Mouse (Mus musculus): ENCODE measurements around the gene Tmtc1. TPM values are rescaled to one million over a fixed set of nuclear protein-coding genes. Genes with fewer than 3 reads are reported as not detected.

Gene Tmtc1
- total RNA-seq, 1 experiment from 2014 or later = 10.7 TPM

- no peak for DNase-seq
Observed at GRCm38 (mm10) chr6:148310981-148311380, 133.2 kb downstream of the Tmtc1 start.

- DNase-seq = no peak
Observed at GRCm38 (mm10) chr6:148305821-148306220, 138.4 kb downstream of the Tmtc1 start.

DNA sequence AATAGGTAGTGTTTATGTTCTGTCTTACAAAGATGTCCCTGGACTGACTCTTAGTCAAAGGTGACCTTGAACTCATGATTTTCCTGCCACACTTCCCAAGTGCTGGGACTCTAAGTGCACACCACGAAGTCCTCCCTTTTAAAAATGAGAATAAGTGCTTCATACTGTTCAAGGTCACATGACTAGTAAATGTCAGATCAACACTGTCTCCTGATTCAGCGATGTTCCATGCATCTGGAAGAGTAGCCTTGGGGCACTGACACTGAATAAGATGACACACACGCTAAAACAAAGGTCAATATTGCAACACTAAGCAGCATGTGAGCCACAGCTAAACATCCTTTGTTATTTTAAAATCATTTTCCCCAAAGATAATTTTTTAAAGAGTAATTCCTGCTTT lies 139.0 kb downstream of the Tmtc1 start:
- peak; percentile 52 for DNase-seq

- DNase-seq = no peak
Observed at GRCm38 (mm10) chr6:148302261-148302660, 141.9 kb downstream of the Tmtc1 start.

DNA sequence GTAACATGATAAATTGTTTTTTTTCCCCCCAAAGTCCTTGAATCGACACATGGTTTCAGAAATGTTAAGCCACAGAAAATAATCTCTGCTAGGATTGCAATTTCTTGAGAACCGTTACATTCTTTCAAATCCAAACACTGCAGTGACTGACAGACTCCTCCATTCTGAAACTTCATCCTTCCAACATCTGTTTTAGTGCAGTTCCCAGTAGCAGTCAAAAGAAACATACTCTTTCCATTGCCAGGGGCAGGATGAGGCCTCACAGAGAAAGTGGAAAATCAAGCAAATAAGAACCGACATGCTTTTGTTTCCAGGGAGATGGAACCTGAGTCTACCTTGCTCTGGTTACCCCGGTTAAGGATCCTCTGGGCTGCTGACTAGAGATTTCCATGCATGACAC lies 147.1 kb downstream of the Tmtc1 start:
- no peak for DNase-seq

DNA sequence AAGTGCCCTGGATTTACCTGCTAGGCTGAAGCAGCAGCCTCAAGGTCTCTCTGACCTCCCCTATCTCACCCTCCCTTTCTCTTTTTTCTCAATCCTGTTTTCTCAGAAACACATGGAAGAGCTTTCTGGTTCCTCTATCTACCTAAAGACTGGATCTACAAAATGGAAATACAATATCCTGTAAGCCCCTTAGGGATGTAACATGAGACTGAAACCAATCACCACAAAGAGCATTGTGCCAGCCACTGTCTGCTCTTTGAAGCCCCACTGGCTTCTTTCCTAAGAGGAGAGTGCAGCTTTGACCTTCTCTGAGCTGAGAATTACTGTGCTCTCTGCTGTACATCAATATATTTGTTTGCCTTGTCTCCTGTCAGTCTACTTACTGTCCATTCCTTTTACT lies 147.8 kb downstream of the Tmtc1 start:
- no peak for DNase-seq

GRCm38 (mm10) chr6:148294506-148294905 lies 149.7 kb downstream of the Tmtc1 start:
- DNase-seq = no peak

- DNase-seq = no peak
Observed at GRCm38 (mm10) chr6:148290865-148291264, 153.3 kb downstream of the Tmtc1 start.

- DNase-seq = peak; percentile 37
Observed at GRCm38 (mm10) chr6:148283224-148283881, 160.8 kb downstream of the Tmtc1 start.

DNA sequence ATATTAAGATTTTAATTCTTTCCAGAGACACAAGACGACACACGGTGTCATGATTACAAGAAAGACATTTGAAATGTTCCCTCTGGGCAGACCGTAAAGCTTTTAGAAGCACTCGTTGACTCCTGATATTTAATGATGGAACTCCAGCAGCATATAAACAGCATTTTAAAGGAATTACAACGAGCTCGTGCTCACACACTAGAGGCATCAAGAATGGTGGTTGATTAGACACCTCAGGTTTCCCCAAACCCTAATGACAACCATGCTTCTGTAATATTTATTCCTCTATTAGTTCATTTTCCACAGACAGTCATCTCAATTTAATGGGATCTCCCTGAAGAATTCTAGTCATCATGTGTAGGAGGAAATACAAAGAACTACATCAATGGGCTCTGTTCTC lies 164.9 kb downstream of the Tmtc1 start:
- no peak for DNase-seq

DNA sequence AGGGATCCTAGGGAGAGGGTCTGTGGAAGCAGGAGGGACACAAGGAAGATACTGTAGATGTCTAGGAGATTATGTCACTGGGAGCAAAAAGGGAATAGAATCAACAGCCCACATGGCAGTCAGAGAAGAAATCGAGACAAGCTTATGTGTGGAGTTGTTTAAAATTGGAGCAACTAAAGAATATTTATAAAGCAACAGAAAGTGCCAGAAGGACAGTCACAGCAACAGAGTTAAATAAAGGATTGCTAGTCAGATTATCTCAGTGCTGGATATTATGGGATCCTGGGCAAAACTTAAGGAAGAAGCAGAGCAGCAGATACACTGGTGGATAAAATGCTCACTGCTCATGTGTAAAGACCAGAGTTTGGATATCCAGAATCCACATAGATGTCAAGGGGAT lies 167.8 kb downstream of the Tmtc1 start:
- no peak for DNase-seq

DNA sequence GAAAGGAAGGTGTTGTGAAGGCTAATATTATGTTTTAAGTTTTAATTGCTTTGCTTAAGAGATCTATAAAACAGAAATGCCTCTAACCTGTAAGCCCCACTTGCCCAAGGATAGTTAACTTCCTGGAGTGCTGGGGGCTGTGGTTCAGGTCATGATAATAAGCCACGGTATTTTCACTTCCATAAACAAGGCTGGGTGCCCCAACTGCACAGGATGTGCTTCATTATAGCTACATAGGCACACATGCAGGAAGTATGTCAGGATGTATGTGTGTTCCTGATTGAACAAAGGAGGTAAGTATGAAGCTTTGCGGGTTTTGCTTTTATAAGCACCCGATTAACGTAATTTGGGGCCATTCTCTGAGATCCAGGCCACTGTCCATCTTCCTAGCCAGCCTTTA lies 169.1 kb downstream of the Tmtc1 start:
- no peak for DNase-seq

- no peak for DNase-seq
Observed at GRCm38 (mm10) chr6:148260729-148261101, 183.5 kb downstream of the Tmtc1 start.

DNA sequence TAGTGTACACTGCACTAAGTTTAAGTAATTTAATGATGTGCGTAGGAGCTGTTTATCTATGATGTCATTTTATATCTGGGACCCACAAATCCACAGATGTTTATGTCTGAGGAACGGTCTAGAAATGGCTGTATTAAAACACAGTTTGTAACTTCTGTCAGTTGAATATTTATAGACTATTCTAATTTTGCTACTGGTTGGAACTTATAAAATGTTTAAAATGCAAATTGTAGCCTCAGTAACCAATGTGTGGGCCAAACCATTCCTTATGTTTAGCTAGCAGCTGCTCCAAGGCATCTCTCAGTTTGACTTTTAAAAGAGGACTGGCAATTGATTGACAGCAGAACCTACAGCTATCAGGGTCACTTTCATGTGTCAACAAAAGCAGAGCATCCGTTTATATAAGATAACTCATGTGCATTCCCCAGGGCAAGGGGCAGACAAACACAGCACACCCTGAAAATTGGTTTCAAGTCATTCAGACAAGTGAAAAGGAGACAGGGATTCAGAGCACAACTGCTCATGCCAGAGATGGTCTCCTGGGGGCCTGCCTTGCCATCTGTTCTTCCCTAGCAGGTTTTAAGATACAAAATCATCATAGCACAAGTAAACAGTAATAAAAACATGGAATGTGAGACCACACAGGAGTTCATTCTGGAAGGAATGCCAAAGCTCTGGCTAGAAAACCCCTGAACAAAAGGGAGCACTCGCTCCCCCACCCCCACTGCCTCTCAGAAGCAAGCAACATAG lies 184.0 kb downstream of the Tmtc1 start:
- DNase-seq = no peak

DNA sequence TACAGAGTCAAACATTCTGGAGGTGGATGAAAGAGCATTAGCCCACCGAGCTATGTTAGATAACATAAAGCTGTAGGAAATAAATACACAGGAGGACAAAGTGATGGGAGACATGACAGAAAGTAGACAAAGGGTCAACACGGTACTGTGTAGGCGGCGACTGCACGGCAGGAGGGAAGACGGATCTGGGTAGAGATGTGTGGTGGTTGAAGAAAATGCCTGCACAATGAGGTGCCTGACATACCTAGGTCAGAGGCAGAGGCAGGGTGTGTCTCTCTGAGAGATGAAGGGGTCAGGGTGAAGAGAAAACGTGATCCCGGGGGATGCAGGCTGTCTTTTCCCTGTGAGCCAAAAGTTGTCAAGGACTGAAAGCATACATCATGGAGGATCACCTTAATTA lies 185.1 kb downstream of the Tmtc1 start:
- no peak for DNase-seq

- DNase-seq = no peak
Observed at GRCm38 (mm10) chr6:148257805-148258204, 186.4 kb downstream of the Tmtc1 start.

DNA sequence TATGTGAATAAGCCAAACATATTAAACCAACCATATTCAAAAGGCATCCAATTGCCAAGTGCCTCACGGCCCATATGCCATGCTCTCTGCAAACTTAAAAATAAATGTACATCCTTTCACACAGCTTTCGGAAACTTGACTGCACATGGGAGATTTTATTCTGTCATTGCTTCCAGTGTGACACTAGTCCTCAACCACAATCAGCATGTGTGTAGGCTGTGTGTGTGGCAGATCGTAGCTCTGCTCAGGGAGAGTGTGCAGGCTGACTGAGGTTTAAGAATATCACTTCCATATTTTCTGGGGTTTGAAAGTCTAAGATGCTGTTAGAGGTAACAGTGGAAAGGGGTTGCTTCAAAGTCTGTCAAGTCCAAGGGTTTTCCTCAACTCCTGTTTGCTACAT lies 188.1 kb downstream of the Tmtc1 start:
- no peak for DNase-seq

DNA sequence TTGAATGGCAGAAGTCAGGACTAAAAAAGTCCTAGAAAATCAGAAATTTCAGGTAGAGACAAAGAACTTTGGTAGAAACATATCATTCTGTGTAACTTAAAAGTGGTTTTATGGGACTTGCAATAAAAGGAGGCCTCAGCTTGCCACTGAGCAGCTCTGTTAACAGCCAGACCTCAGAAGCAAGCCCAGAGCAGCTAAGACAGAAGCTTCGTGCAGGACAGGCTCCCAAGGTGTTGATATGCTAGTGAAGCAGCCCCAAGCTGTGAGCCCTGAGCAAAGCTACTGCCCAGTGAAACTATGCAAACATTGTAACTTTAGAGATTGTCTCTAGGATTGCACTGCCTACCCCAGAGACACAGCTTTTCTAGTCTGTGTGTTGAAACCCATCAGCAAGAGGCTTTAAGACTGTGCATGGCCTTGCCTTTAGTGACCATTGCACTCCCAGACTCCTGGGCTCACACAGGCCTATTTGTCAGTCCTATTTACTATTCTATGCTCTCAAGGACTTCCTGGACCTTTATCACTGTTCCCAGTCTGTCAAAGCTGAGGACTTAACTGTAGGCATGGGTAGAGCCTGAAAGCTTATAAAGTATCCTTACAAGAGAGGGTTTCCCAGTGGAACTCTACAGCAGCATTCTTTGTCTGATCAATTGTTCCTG lies 188.7 kb downstream of the Tmtc1 start:
- DNase-seq = no peak

- DNase-seq = no peak
Observed at GRCm38 (mm10) chr6:148249221-148249620, 195.0 kb downstream of the Tmtc1 start.

GRCm38 (mm10) chr6:148248625-148249024 lies 195.6 kb downstream of the Tmtc1 start:
- peak; percentile 68 for DNase-seq

DNA sequence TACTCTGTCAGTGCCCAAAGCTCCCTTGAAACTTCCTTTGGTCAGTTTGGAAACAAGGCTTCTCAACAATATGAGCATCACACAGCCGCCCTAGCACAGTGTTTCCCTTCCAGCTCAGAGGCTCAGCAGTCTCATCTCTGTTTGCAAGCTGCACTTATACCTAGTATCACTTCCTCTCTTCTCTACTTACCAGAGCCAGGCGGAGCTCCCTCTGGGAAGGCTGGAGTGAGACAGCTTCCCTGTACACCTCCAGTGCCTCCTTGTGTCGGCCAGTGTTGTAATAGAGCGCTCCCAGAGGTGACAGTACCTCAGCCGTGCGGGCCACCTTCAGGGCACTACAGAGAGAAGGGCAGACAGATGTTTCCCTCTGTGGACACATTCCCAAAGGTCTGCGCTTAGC lies 197.6 kb downstream of the Tmtc1 start:
- no peak for DNase-seq

DNA sequence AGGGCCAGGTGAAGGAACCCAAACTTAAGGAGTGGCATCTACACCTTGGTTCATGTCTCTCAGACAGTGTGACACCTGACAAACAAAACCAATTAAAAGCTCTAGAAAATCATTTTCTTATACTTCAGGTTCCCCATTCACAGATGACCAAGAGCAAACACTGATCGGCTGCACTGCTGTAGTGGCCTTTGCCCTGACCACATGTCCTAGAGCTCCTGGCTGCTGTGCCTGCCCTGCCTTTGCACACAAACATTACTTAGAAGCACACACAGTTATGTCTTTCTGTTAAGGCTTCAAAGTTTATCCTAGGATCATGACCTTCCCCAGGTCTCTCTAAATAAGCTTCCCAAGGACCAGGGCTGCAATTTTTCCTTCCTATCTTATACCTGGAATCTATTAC lies 199.4 kb downstream of the Tmtc1 start:
- no peak for DNase-seq

GRCm38 (mm10) chr6:148242304-148242703 lies 201.9 kb downstream of the Tmtc1 start:
- no peak for DNase-seq

GRCm38 (mm10) chr6:148241685-148242084 lies 202.5 kb downstream of the Tmtc1 start:
- no peak for DNase-seq
